Mouse (Mus musculus) CD4-positive naive resting alpha-beta T cell, adult 76 days (primary cell): Measurements from ENCODE around the gene Numb. TPM values are rescaled to one million over a fixed set of nuclear protein-coding genes. Genes with fewer than 3 reads are reported as not detected.

Experiments used
- total RNA-seq: library from RNA; stranded (reverse); gene quantifications from one replicate; pipeline ENCODE4 v1.2.4, GENCODE M21; 2023

Gene Numb
- 73.5 TPM for total RNA-seq

GRCm38 (mm10) chr12:83921535-83922381 lies at the start of gene Numb:
Gene Numb, minus strand, starts transcription at chr12:83921934.

DNA sequence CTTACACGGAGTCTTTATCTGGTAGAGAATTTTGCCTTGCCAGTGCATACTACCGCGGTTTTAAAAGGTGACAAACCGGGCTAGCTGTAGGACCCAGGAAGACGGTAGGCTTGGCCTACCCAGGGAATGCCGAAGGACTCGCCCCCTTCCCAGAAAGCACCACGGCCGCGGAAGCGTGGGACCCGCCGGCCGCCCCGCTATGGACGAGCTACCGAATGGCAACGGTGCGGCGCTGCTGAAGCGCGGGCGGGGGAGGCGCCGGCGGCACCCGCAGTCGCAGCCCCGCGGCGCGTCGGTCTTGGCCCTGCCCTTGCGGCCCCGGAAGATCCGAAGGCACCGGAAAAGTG lies 28.7 kb upstream of the Numb start, which contains the start of gene Riox1:
Gene Riox1 (plus strand): TSS at position 116 of the 347 bp plus-strand sequence.

DNA sequence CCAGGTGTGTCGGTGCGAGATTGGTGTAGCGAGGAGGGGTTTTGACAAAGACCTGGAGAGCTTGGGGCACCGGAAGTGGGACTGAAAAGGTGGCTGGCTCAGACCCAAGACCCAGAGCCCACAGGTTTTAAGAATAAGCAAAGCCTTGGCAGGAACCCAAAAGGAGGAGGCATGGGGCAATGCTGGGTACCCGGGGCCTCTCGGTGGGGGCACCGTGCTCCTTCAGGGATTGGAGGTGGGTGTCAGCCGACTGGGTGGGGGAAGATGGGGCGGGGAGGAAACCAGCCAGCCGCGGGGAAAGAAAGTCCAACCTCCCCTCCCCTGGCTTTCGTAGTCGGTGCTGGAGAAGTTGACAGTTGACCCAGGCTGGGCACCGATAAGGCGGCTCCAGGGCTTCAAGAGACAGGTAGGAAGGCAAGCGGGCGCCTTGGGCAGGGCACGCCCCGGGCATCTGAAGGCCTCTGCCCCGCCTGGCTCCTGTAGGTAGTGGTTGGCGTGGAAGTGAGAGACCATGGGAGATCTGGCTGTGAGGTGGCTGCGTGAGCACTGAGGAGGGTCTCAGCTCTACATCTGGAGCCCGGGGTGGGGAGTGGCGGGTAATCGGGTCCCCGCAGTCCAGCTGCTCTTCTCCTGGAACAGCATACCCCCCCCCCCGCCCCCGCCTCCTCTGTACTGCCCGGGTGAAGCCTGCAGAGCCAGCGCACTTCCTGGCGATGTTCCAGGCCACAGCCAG lies 158.3 kb downstream of the Numb start, which contains the start of gene Papln:
Gene Papln (plus strand): TSS at position 324 of the 733 bp plus-strand sequence.

Other genes starting within 250 kb of the Numb start
- 65.6 TPM for gene Psen1, start 233.8 kb downstream of the Numb start, total RNA-seq
- not detected for gene Papln, start 158.3 kb downstream of the Numb start, total RNA-seq
- gene Riox1, start 28.7 kb upstream of the Numb start, total RNA-seq = 27.7 TPM
- not detected for gene Heatr4, start 62.9 kb upstream of the Numb start, total RNA-seq
- gene Acot2, start 65.9 kb upstream of the Numb start, total RNA-seq = 123 TPM
- 5.5 TPM for gene Acot1, start 87.6 kb upstream of the Numb start, total RNA-seq
- gene Acot4, start 116.4 kb upstream of the Numb start, total RNA-seq = not detected
- gene Gm49366, start 117.0 kb upstream of the Numb start, total RNA-seq = not detected
- gene Acot3, start 130.2 kb upstream of the Numb start, total RNA-seq = not detected
- gene Acot5, start 147.4 kb upstream of the Numb start, total RNA-seq = not detected
- gene Acot6, start 178.7 kb upstream of the Numb start, total RNA-seq = 3.0 TPM
- gene Dnal1, start 192.4 kb upstream of the Numb start, total RNA-seq = 0.15 TPM
- gene Pnma1, start 226.6 kb upstream of the Numb start, total RNA-seq = 13.6 TPM